Mouse (Mus musculus) heart, adult 2 months (tissue): Measurements from ENCODE around the gene Cacna1g.

Experiments used
- CTCF ChIP-seq: fragments of 200-600 bp; IDR thresholded peaks from 2 replicates; pipeline ENCODE4 v1.8.1; 2022; ENCODE audit warnings: antibody characterized with exemption, mild to moderate bottlenecking, moderate library complexity
- POLR2A ChIP-seq: fragments of 200-500 bp; IDR thresholded peaks from 2 replicates; pipeline ENCODE4 v1.6.1; 2011; ENCODE audit warnings: mild to moderate bottlenecking, low read depth, low read length, control low read depth; ENCODE audit not compliant: insufficient read depth

GRCm38 (mm10) chr11:94488767-94489533 is 15.0 kb upstream of the Cacna1g start:
- TF ChIP-seq CTCF (no peak), POLR2A (no peak)
